Mouse (Mus musculus): ENCODE measurements around the gene Fhad1. TPM values are rescaled to one million over a fixed set of nuclear protein-coding genes. Genes with fewer than 3 reads are reported as not detected.
A peak's percentile ranks its signal among the peaks of the same experiment; 100 is the strongest.

The Fhad1 gene
- polyA plus RNA-seq, 1 experiment from 2014 or later, result 0.50 TPM

DNA sequence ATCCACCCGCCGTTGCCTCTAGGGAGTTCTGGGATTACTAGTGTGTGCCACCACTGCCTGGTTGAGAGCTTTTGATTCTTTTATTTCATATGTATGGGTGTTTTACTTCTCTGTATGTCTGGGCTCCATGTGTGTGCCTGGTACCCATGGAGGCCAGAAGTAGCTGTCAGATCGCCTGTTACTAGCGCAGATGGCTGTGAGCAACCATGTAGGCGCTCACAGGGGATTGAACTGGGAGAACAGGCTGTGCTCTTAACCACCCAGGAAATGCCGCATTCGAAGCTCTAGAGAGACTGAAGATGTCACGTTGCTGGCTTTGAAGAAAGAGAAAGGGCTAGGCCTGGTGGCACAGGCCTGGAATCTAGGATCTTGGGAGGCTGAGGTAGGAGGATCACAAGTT lies 73.6 kb downstream of the Fhad1 start:
- no peak for DNase-seq (ENCODE audit: extremely low spot score, low spot score)
- H3K27me3 ChIP-seq (ENCODE audit: poor library complexity, severe bottlenecking), result no peaks in the 10 kb centered on the region
- WGBS, result 89% methylated on average over 8 of the region's 8 CpGs
- H3K27ac ChIP-seq, result no peak overlapping the region
- H3K36me3 ChIP-seq (replicated peaks), result no peaks in the 10 kb centered on the region
- no peak overlapping the region for H3K4me3 ChIP-seq
- H3K4me1 ChIP-seq, result peaks cover 9% of the 10 kb centered on the region
- peaks cover 9% of the 10 kb centered on the region for H3K9me3 ChIP-seq

DNA sequence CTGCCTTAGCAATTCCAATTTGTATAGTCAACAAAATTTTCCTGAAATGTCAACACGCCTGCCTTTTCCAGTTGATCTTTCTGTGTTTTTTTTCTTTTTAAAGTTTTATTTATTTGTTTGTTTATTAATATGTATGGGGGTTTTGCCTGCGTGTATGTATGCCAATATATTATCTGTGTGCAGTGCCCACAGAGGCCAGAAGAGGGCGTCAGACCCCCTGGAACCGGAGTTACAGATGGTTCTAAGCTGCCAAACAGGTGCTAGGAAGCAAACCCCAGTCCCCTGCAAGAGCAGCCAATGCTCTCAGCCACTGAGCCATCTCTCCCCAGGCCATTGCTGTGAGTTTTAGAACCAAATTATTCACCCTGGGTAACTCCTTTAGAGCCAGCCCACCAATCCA lies 76.3 kb downstream of the Fhad1 start:
- no peak overlapping the region for H3K4me3 ChIP-seq
- DNase-seq (ENCODE audit: extremely low spot score, low spot score), result no peak
- H3K36me3 ChIP-seq (replicated peaks), result no peaks in the 10 kb centered on the region
- H3K27me3 ChIP-seq (ENCODE audit: poor library complexity, severe bottlenecking), result no peaks in the 10 kb centered on the region
- peaks cover 9% of the 10 kb centered on the region for H3K4me1 ChIP-seq
- H3K9me3 ChIP-seq, result no peaks in the 10 kb centered on the region
- H3K27ac ChIP-seq, result no peak overlapping the region
- 76% methylated on average over 4 of the region's 4 CpGs for WGBS

DNA sequence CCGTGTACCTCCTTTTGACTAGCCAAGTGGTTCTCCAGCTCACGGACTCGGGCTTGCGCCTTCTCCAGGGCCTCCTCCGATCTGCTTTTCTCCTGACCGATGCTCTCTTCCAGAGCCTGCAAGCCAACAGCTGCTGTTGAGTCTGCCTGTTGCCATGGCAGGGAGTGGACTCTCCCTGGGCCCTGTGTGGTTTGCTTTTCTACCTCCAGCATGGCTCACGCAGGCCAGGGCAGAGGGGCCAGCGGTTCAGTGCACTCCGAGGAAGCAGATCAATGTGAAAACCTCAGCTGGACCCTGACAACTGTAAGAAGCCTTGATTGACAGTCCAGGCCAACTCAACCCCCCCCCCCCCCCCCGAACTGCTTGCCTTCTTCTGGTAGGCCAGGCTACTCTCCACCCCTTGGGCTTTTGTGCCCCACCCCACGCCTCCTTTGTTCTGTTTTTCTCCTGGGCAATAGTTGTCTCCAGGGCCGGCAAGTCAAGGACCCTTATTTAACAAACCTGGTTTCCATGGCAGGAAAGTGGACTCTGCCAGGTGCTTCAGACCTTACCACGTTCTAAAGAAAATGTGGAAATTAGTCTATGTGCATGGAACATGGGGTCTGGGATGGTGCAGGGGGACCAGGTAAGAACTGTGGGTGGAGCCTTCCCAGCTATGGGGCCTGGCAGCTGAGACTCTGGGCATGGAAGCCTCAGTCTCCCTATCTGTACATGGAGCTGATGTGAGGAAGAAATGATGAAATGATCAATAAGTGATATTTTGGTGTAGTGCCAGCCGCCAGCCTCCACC lies 81.9 kb downstream of the Fhad1 start:
- DNase-seq (ENCODE audit: extremely low spot score, low spot score), result no peak
- no peak overlapping the region for H3K4me3 ChIP-seq
- peaks cover 32% of the 10 kb centered on the region for H3K4me1 ChIP-seq
- no peaks in the 10 kb centered on the region for H3K27me3 ChIP-seq (ENCODE audit: poor library complexity, severe bottlenecking)
- no peaks in the 10 kb centered on the region for H3K36me3 ChIP-seq (replicated peaks)
- no peaks in the 10 kb centered on the region for H3K9me3 ChIP-seq
- 72% methylated on average over 14 of the region's 14 CpGs for WGBS
- peak overlapping the region; percentile 62; the same call in 1 of the 2 replicates for H3K27ac ChIP-seq

DNA sequence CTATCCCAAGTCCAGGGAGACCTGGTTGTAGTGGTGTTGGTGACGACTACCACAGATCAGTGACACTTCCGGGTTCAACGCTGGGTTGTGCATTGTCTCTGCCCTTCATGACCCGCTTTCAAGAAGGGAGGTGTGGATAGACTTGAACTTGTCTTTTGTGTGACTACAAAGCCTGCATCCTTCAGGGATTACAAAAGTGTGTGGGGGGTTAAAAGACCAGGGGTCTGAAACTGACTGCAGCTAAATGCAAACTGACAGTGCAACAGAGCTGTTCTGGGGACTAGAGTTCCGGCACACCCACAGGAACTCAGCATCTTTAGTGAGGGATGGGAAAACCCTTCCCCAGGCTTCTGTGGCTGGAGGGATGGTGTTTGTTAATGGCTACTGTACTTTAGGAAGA lies 83.4 kb downstream of the Fhad1 start:
- WGBS, result 89% methylated on average over 5 of the region's 5 CpGs

GRCm38 (mm10) chr4:141930001-141930400 lies 84.9 kb downstream of the Fhad1 start:
- no peak overlapping the region for H3K4me3 ChIP-seq
- no peaks in the 10 kb centered on the region for H3K36me3 ChIP-seq (replicated peaks)
- peaks cover 32% of the 10 kb centered on the region for H3K4me1 ChIP-seq
- WGBS, result 72% methylated on average over 11 of the region's 11 CpGs
- no peaks in the 10 kb centered on the region for H3K9me3 ChIP-seq
- no peak overlapping the region for H3K27ac ChIP-seq
- no peak for DNase-seq (ENCODE audit: extremely low spot score, low spot score)
- H3K27me3 ChIP-seq (ENCODE audit: poor library complexity, severe bottlenecking), result no peaks in the 10 kb centered on the region

More for the DNA sequence above, 83.4 kb downstream of the Fhad1 start:
- H3K9me3 ChIP-seq, result no peaks in the 10 kb centered on the region
- no peak overlapping the region for H3K27ac ChIP-seq
- DNase-seq (ENCODE audit: extremely low spot score, low spot score), result no peak
- H3K36me3 ChIP-seq (replicated peaks), result no peaks in the 10 kb centered on the region
- peaks cover 32% of the 10 kb centered on the region for H3K4me1 ChIP-seq
- no peaks in the 10 kb centered on the region for H3K27me3 ChIP-seq (ENCODE audit: poor library complexity, severe bottlenecking)
- H3K4me3 ChIP-seq, result no peak overlapping the region

- Histone ChIP-seq H3K9me3 (no peaks in the 10 kb centered on the region), H3K36me3 (replicated peaks) (no peaks in the 10 kb centered on the region), H3K4me1 (peaks cover 32% of the 10 kb centered on the region), H3K27ac (no peak overlapping the region), H3K4me3 (no peak overlapping the region), H3K27me3 (ENCODE audit: poor library complexity, severe bottlenecking) (no peaks in the 10 kb centered on the region)
- 82% methylated on average over 7 of the region's 7 CpGs for WGBS
- no peak for DNase-seq (ENCODE audit: extremely low spot score, low spot score)
Measured at GRCm38 (mm10) chr4:141928881-141929281, 86.0 kb downstream of the Fhad1 start.

GRCm38 (mm10) chr4:141925781-141926345 lies 89.0 kb downstream of the Fhad1 start:
- no peak for DNase-seq (ENCODE audit: extremely low spot score, low spot score)
- Histone ChIP-seq H3K27me3 (ENCODE audit: poor library complexity, severe bottlenecking) (no peaks in the 10 kb centered on the region), H3K9me3 (no peaks in the 10 kb centered on the region), H3K4me3 (no peak overlapping the region), H3K27ac (no peak overlapping the region), H3K4me1 (peaks cover 19% of the 10 kb centered on the region), H3K36me3 (replicated peaks) (no peaks in the 10 kb centered on the region)
- 79% methylated on average over 5 of the region's 5 CpGs for WGBS

- no peak overlapping the region for H3K4me3 ChIP-seq
- peaks cover 6% of the 10 kb centered on the region for H3K4me1 ChIP-seq
- no peaks in the 10 kb centered on the region for H3K9me3 ChIP-seq
- H3K36me3 ChIP-seq (replicated peaks), result no peaks in the 10 kb centered on the region
- 94% methylated on average over 11 of the region's 11 CpGs for WGBS
- DNase-seq (ENCODE audit: extremely low spot score, low spot score), result no peak
- no peak overlapping the region for H3K27ac ChIP-seq
- H3K27me3 ChIP-seq (ENCODE audit: poor library complexity, severe bottlenecking), result no peaks in the 10 kb centered on the region
Measured at GRCm38 (mm10) chr4:141923961-141924360, 90.9 kb downstream of the Fhad1 start.

DNA sequence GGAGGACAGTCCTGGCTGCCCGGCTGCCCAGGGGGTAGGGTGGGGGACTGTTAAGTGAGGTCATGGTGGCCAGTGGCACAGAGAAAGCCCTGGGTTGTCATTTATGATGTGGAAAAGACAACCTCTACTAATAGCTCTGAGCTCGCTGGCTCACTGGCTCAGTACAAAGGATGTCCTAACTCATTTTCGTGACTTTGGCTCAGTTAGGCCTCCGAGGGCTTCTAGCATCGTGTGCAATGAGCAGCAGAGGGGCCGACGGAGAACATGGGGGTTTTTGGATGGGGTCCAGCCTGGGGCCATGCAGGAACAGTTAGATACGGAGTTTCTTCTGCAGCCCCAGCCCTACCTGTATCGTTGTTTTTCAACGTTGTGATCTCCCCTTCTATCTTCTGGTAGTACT lies 94.5 kb downstream of the Fhad1 start:
- H3K27me3 ChIP-seq (ENCODE audit: poor library complexity, severe bottlenecking), result no peaks in the 10 kb centered on the region
- no peaks in the 10 kb centered on the region for H3K36me3 ChIP-seq (replicated peaks)
- no peak for DNase-seq (ENCODE audit: extremely low spot score, low spot score)
- H3K9me3 ChIP-seq, result no peaks in the 10 kb centered on the region
- 88% methylated on average over 10 of the region's 10 CpGs for whole genome bisulfite sequencing
- peaks cover 17% of the 10 kb centered on the region for H3K4me1 ChIP-seq
- no peak overlapping the region for H3K27ac ChIP-seq
- no peak overlapping the region for H3K4me3 ChIP-seq

- H3K4me3 ChIP-seq, result no peak overlapping the region
- H3K27me3 ChIP-seq (ENCODE audit: poor library complexity, severe bottlenecking), result no peaks in the 10 kb centered on the region
- 66% methylated on average over 7 of the region's 7 CpGs for WGBS
- 0 out of 2 replicates have a peak overlapping the region, but pooled peaks have one; percentile 17 for H3K27ac ChIP-seq
- DNase-seq (ENCODE audit: extremely low spot score, low spot score), result no peak
- no peaks in the 10 kb centered on the region for H3K9me3 ChIP-seq
- peaks cover 33% of the 10 kb centered on the region for H3K4me1 ChIP-seq
- H3K36me3 ChIP-seq (replicated peaks), result no peaks in the 10 kb centered on the region
Measured at GRCm38 (mm10) chr4:141917735-141918419, 97.0 kb downstream of the Fhad1 start.

GRCm38 (mm10) chr4:141914040-141914439 lies 100.8 kb downstream of the Fhad1 start:
- no peak overlapping the region for H3K4me3 ChIP-seq
- H3K9me3 ChIP-seq, result no peaks in the 10 kb centered on the region
- 0 out of 2 replicates have a peak overlapping the region, but pooled peaks have one; percentile 44 for H3K27ac ChIP-seq
- H3K27me3 ChIP-seq (ENCODE audit: poor library complexity, severe bottlenecking), result no peaks in the 10 kb centered on the region
- peaks cover 33% of the 10 kb centered on the region for H3K4me1 ChIP-seq
- 58% methylated on average over 7 of the region's 7 CpGs for WGBS
- H3K36me3 ChIP-seq (replicated peaks), result no peaks in the 10 kb centered on the region
- DNase-seq (ENCODE audit: extremely low spot score, low spot score), result no peak

- Histone ChIP-seq H3K4me3 (no peak overlapping the region), H3K36me3 (replicated peaks) (no peaks in the 10 kb centered on the region), H3K9me3 (no peaks in the 10 kb centered on the region), H3K4me1 (peaks cover 32% of the 10 kb centered on the region), H3K27me3 (ENCODE audit: poor library complexity, severe bottlenecking) (no peaks in the 10 kb centered on the region), H3K27ac (peak overlapping the region; percentile 53; the same call in 1 of the 2 replicates)
- no peak for DNase-seq (ENCODE audit: extremely low spot score, low spot score)
- 81% methylated on average over 13 of the region's 13 CpGs for WGBS
Measured at GRCm38 (mm10) chr4:141913201-141913993, 101.5 kb downstream of the Fhad1 start.

All from forebrain, embryonic 10.5 days (tissue).